Mouse (Mus musculus) spleen, postnatal 4 days (tissue): ENCODE results near the gene Prss34.

Experiments
- DNase-seq, 2 experiments: peaks; one replicate each; pipeline ENCODE4 v3.0.0; 2022; ENCODE audit warnings: low spot score in 2 of 2

The Prss34 gene

DNA sequence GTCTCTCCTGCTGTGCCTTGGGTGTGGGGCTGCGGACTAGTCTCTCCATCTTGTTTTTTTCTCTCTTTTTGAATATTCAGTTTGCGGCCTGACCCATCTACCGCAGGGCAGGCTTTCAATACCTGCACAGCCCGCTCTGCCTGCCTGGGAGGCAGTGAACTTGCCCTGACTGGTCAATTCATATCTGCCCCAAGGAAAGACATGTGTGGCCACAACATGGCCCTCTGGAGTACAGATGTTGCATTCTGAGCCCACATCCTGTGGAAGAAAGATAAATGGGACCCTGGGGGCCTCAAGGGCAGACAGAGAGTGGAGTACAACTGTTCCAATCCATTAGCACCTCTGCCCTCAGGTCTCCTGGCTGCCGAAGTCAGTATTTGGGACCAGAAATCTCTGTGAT, at the start of gene Prss34:
TSS of gene Prss34 (plus strand) at position 301 of the 400 bp plus-strand sequence.
- no peak for DNase-seq

- no peak for DNase-seq
These were observed 47.9 kb upstream of the Prss34 start for GRCm38 (mm10) chr17:25250181-25250835.

DNA sequence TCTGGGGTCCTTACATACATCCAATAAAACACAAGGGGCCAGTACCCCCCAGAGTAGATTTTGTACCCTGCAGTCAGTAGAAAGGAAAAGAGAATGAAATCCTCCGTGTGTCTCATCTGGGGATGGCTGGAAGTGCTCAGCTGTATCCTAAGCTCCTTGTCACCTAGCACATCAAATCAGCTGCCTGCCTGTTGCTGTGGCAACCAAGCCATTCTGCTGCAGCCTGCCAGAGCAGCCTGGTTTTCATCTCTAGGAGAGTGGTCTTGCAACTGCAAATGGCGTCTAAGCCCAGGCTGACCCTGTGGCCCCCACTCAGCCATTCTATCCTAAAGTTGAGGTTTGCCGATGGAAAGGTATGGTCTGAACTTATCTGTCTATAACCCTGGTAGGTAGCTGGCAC, 45.6 kb upstream of the Prss34 start:
- DNase-seq = no peak

DNA sequence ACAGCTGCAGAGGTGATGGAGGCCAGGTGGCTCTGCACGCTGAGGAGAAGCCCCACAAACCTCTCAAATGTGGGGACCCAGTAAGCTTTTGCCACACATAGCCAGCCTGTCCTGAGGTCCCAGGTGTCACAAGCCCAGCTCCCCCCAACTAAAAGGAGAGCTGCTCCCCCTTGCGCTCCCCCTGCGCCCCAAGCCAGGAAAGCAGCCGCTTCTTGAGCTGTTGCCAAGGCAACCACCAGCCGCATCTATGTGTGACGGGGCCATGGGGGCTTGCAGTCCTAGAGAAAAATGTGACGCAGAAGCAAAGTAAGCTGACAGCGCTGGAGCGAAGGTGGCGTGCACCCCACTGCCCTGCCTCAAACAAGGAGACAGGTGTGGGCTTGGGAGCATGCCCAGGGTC, 44.4 kb upstream of the Prss34 start:
- no peak for DNase-seq

DNA sequence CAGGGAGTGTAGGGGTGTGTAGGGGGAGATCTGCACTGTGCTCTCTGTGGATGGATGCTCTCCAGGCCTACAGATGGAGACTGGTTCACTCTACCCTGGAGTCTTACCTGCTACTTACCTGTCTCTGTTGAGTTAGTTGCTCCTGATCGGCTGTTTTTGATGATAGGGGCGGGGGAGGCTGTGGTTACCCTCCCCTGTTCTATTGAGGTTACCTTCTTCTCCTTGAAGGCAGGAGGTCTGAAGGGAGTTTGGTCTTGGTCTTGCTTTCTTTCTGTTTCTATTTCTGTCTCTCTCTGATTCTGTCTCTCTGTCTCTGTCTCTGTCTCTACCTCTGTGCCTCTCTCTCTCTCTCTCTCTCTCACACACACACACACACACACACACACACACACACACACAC, 43.1 kb upstream of the Prss34 start:
- no peak for DNase-seq

GRCm38 (mm10) chr17:25256140-25256754, 41.9 kb upstream of the Prss34 start, which contains the start of gene Baiap3:
TSS of gene Baiap3 (minus strand) at chr17:25256364.
- DNase-seq = no peak

GRCm38 (mm10) chr17:25257804-25258261, 40.4 kb upstream of the Prss34 start:
- DNase-seq = no peak

- no peak for DNase-seq
These were observed 33.7 kb upstream of the Prss34 start for GRCm38 (mm10) chr17:25264453-25264852.

GRCm38 (mm10) chr17:25270795-25271335, 27.3 kb upstream of the Prss34 start:
- no peak for DNase-seq

- DNase-seq = peak; percentile 49 to 73
These were observed 25.9 kb upstream of the Prss34 start for GRCm38 (mm10) chr17:25272326-25272725.

DNA sequence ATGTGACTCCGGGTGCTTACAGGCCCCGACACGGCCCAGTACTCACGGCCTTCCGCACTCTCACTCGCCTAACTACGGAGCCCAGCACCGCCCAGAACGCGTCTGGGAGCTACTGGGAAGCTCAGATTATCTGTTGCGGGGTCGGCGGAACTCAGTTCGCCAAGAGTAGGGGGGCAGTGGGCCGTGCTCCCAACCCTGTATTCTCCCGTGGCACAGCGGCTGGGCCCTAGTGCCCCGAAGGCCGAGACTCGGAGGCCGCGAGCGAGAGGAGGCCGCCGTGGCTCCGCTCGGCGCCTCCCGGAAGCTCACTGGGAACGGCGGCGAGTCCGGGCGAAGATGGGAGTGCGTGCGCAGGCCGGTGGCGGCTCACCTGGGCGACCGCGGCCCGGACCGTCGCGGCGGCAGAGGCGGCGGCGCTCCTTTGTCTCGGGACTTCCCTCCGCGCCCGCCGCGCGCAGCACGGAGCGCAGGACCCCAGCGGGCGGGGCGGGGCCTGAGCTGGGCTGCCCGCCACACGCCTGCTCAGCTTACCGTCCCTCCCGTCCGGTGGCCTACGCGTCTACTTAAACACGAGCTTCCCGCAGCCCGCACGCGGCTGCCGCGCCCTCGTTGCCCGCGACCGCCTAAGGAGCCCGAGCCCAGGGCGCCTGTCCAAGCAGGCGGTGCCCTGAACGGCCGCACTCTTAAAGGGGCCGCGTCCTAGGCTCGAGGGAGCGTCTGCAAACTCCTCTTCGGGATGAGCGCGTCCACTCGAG, 25.1 kb upstream of the Prss34 start:
- peak; percentile 85 to 94 for DNase-seq

DNA sequence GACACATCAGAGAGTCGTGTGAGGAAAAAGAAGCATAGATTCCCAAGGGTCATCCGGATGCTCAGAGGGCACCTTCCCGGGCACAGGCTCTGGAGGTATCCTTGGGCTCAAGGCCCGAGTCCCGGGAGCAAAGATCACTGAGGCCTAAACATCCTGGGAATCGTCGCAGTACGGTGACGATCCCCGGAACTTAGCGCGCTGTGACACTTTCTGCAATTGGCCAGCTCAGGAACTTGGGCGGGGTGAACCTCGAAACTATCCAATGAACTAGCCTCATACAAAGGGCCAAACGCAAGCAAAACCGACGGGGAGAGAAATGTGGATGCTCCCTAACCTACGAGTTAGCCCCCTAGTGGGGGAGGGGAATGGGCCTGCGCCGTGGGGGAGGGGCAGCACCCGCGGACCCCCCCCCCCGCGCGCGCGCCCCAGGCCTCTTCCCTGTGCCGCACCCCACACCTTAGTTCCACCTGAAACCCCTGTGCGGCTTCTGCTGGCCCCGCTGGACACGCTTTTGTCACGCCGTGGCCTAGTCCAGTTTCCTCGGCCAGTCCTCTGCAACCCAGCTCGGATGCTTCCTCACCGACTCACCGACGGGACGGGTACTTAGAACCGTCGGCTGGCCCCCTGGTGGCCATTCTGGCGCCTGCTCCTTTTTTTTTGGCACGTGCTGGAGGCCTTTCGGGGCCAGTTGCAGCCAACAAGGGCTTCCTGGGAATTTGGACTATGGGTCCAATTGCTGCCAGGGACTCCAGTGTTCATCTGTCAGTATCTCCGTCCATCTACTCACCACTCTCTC, 24.3 kb upstream of the Prss34 start:
- DNase-seq = peak; percentile 94 to 97

DNA sequence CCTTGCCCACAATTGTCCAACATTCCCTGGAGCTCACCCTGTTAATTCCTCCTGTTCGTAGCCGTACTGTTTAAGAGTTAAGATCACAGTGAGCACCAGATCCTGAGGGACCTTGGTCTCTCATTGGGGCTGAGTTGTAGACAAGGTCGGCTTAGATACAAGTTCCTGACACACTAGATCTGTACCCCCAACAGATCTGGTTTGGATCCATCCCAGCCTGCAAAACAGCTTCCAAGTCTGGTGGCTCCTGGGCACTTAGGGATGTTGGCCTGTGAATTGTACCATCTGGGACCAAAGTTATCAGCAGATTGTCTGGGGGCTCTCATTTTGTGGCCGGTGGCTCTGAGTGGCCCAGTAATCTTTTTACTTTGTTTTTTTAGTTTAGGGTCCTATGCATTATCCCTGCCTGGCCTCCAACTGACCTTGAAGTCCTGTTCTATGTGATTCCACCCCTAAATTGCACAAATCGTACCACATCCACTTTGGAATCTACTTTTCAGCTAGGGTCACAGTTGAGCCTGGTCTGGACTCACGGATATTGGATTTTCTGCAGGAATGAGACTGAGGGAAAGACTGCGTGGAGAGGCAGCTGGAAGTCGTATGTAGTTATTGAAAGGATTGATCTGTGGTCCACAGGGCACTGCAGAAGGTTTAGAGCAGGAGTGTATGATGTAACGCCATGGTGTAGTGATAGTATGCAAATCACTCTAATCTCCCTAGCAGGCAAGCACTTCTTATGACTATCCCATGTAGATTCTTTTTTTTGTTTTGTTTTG, 23.4 kb upstream of the Prss34 start, which contains the start of gene Ube2i:
TSS of gene Ube2i (minus strand) at position 52 of the 776 bp plus-strand sequence.
- no peak for DNase-seq

GRCm38 (mm10) chr17:25275833-25276232, 22.4 kb upstream of the Prss34 start:
- DNase-seq = no peak

DNA sequence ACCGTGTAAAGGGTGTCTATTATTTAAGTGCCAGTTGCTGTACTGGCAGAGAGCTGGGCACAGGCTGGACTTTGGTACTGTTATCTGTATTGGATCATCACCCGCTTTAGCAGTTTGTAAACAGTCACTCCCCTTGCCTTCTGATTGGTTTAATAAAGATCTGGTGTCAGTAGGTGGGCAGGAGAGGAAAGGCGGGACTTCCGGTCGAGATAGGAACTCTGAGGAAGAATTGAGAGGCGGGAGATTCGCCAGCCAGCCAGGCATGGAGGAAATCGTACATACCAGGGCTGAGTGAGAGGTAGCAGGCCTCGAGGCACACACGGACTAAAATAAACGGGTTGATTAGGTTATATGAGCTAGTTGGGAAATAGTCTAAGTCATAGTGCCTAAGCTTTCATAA, 16.1 kb upstream of the Prss34 start:
- DNase-seq = peak in 1 of 2 experiments; percentile 48

DNA sequence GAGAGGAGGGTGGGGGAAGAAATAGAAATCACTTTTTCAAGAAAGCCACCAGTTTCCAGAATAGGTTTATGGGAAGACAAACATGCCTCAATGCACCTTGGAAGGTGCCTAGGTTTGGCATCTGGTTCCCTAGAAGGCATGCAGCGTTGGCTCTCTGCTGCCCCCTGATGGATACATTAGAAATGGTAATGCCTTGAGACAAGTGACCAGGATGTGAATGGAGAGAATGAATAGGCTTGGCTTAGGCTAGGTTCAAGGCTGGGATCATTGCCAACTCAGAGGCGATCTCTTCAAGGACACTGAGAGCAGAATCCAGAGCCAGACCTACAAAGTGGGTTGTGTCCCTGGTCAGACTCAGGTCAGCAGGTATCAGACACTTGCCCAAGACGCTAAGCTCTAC, 13.2 kb upstream of the Prss34 start:
- peak; percentile 67 to 88 for DNase-seq

- DNase-seq = peak; percentile 39 to 72
These were observed 9.4 kb upstream of the Prss34 start for GRCm38 (mm10) chr17:25288842-25289241.

DNA sequence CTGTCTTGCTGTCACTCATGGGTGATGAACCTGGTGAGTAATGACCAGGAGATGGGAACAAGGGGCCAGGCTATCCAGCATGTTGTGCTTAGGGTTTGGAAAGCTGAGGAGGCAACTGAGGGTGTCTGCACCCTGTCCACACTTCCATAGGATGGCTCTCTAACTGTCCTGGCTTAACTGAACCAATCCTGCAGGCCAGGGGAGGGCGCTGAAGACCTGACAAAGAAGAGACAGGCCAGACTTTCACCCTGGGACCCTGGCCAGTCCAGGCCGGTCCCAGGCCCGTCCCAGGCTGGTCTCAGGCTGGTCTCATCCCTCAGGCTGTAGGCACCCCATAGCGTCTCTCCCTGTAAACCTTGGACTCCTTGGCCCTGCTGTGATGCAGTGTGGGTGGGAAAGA, 7.8 kb upstream of the Prss34 start:
- no peak for DNase-seq

GRCm38 (mm10) chr17:25293495-25293894, 4.7 kb upstream of the Prss34 start:
- no peak for DNase-seq

DNA sequence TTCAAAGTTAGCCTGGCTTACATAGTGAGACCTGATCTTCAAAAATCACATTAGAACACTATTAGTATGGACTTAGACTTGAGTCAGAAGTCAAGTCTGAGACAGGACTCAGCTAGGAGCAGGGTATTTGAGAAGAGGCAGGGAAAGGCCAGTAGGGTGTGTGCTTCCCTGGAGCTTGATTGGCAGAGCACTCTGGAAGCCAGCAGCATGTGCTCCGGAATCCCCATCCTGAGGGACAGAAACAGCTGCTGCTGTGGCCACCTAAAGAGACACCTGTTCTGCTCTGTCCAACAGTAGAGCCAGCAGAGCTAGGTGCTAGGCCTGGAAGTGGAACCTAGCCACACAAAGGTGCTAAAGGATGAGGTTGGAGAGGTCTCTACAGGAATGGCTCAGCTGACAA, 4.1 kb upstream of the Prss34 start:
- no peak for DNase-seq

GRCm38 (mm10) chr17:25308346-25308745, 10.2 kb downstream of the Prss34 start, which contains the start of gene Prss28:
TSS of gene Prss28 (plus strand) at chr17:25308646.
- no peak for DNase-seq
